Mouse (Mus musculus) MEL (cell line): Measurements from ENCODE around the gene Adgrv1. TPM values are rescaled to one million over a fixed set of nuclear protein-coding genes. Genes with fewer than 3 reads are reported as not detected.

Experiments
- DNase-seq: peaks from one replicate; pipeline ENCODE4 v3.0.0; 2011; ENCODE audit warnings: low read depth, low spot score
- H3K27ac ChIP-seq: 2 replicates; pipeline ENCODE4 v1.5.1; 2012; ENCODE audit warnings: low read depth, mild to moderate bottlenecking, control low read depth, low read length, moderate library complexity; ENCODE audit not compliant: control insufficient read depth
- H3K27me3 ChIP-seq, 2 experiments: fragments of 150-350 bp in 1 of 2; sonication (generic) in 1 of 2; 2 replicates each; pipeline ENCODE4 v1.6.1; 2012; ENCODE audit warnings: low read length in 2 of 2, mild to moderate bottlenecking in 2 of 2, improper control_type of control experiment in 1 of 2, moderate library complexity in 1 of 2; ENCODE audit not compliant: insufficient read depth in 2 of 2, control insufficient read depth in 1 of 2
- H3K36me3 ChIP-seq, 2 experiments: 2 replicates each; pipeline ENCODE4 v1.6.1; 2012 to 2014; ENCODE audit warnings: low read length in 2 of 2, improper control_type of control experiment in 1 of 2, inconsistent platforms in 1 of 2, mild to moderate bottlenecking in 1 of 2; ENCODE audit not compliant: insufficient read depth in 2 of 2, control insufficient read depth in 1 of 2
- H3K4me1 ChIP-seq, 2 experiments: fragments of 150-350 bp in 1 of 2; sonication (generic) in 1 of 2; 2 replicates each; pipeline ENCODE4 v1.6.1; 2012; ENCODE audit warnings: low read length in 2 of 2, improper control_type of control experiment in 1 of 2, mild to moderate bottlenecking in 1 of 2; ENCODE audit not compliant: insufficient read depth in 2 of 2, control insufficient read depth in 1 of 2
- H3K4me3 ChIP-seq, 2 experiments: fragments of 150-350 bp in 1 of 2; sonication (generic) in 1 of 2; 2 replicates each; pipeline ENCODE4 v1.5.1; 2012; ENCODE audit warnings: low read depth in 2 of 2, low read length in 2 of 2, mild to moderate bottlenecking in 2 of 2, moderate library complexity in 2 of 2, control low read depth in 1 of 2, improper control_type of control experiment in 1 of 2; ENCODE audit not compliant: control insufficient read depth in 1 of 2, insufficient read depth in 1 of 2
- H3K79me2 ChIP-seq: 2 replicates; pipeline ENCODE4 v1.6.1; 2012; ENCODE audit warnings: mild to moderate bottlenecking, low read length, moderate library complexity; ENCODE audit not compliant: control insufficient read depth, poor library complexity, insufficient read depth
- H3K9ac ChIP-seq: 2 replicates; pipeline ENCODE4 v1.6.1; 2012; ENCODE audit warnings: low read depth, mild to moderate bottlenecking, control low read depth, low read length, moderate library complexity; ENCODE audit not compliant: control insufficient read depth, poor library complexity, severe bottlenecking
- H3K9me3 ChIP-seq: fragments of 150-350 bp; sonication (generic); replicated peaks from 2 replicates; pipeline ENCODE4 v1.6.1; 2012; ENCODE audit warnings: mild to moderate bottlenecking, low read length, improper control_type of control experiment, moderate library complexity; ENCODE audit not compliant: insufficient read depth
- CHD1 ChIP-seq: IDR thresholded peaks from 2 replicates; pipeline ENCODE4 v1.6.1; 2012; ENCODE audit warnings: low read depth, mild to moderate bottlenecking, inconsistent platforms, low read length, improper control_type of control experiment
- EP300 ChIP-seq, 2 experiments: IDR thresholded peaks; 2 replicates each; pipeline ENCODE4 v1.6.1; 2011; ENCODE audit warnings: improper control_type of control experiment in 2 of 2, low read length in 2 of 2, low read depth in 1 of 2, mild to moderate bottlenecking in 1 of 2
- ETS1 ChIP-seq: IDR thresholded peaks from 2 replicates; pipeline ENCODE4 v1.6.1; 2012; ENCODE audit warnings: low read depth, mild to moderate bottlenecking, inconsistent platforms, low read length, improper control_type of control experiment, moderate library complexity
- MAX ChIP-seq: IDR thresholded peaks from 2 replicates; pipeline ENCODE4 v1.6.1; 2011; ENCODE audit warnings: low read length, improper control_type of control experiment
- MAZ ChIP-seq: IDR thresholded peaks from 2 replicates; pipeline ENCODE4 v1.6.1; 2012; ENCODE audit warnings: low read depth, mild to moderate bottlenecking, inconsistent platforms, low read length, improper control_type of control experiment
- MYB ChIP-seq: IDR thresholded peaks from 2 replicates; pipeline ENCODE4 v1.6.1; 2011; ENCODE audit warnings: mild to moderate bottlenecking, low read depth, low read length, improper control_type of control experiment
- NRF1 ChIP-seq: IDR thresholded peaks from 2 replicates; pipeline ENCODE4 v1.6.1; 2014; ENCODE audit warnings: low read depth, mild to moderate bottlenecking, inconsistent platforms, low read length, improper control_type of control experiment, moderate library complexity; ENCODE audit not compliant: poor library complexity, insufficient read depth, severe bottlenecking
- RCOR1 ChIP-seq: IDR thresholded peaks from 2 replicates; pipeline ENCODE4 v1.6.1; 2012; ENCODE audit warnings: low read depth, mild to moderate bottlenecking, inconsistent platforms, low read length, improper control_type of control experiment
- SMC3 ChIP-seq: IDR thresholded peaks from 2 replicates; pipeline ENCODE4 v1.6.1; 2011; ENCODE audit warnings: low read depth, low read length, improper control_type of control experiment
- TBP ChIP-seq: IDR thresholded peaks from 2 replicates; pipeline ENCODE4 v1.8.0; 2011; ENCODE audit warnings: low read depth, low read length, improper control_type of control experiment
- TCF12 ChIP-seq: IDR thresholded peaks from 2 replicates; pipeline ENCODE4 v1.6.1; 2014; ENCODE audit warnings: low read depth, mild to moderate bottlenecking, inconsistent platforms, low read length, improper control_type of control experiment, moderate library complexity
- USF1 ChIP-seq: IDR thresholded peaks from 2 replicates; pipeline ENCODE4 v1.6.1; 2014; ENCODE audit warnings: low read depth, mild to moderate bottlenecking, inconsistent platforms, low read length, improper control_type of control experiment, moderate library complexity
- USF2 ChIP-seq, 2 experiments: IDR thresholded peaks; 2 replicates each; pipeline ENCODE4 v1.6.1; 2011 to 2012; ENCODE audit warnings: improper control_type of control experiment in 2 of 2, low read length in 2 of 2, borderline replicate concordance in 1 of 2, inconsistent platforms in 1 of 2, low read depth in 1 of 2, mild to moderate bottlenecking in 1 of 2; ENCODE audit not compliant: insufficient read depth in 1 of 2
- ZNF384 ChIP-seq: IDR thresholded peaks from 2 replicates; pipeline ENCODE4 v1.6.1; 2012; ENCODE audit warnings: low read depth, mild to moderate bottlenecking, inconsistent platforms, low read length, improper control_type of control experiment
- polyA plus RNA-seq, 2 experiments: library from polyadenylated mRNA; stranded (reverse) in 1 of 2; unstranded in 1 of 2; fragments of >175 nt in 1 of 2; fragments of >200 nt in 1 of 2; gene quantifications; 2 replicates each; pipeline versions ENCODE4 v1.2.1 to v1.2.4; 2012; ENCODE audit warnings: low replicate concordance in 2 of 2, low read depth in 1 of 2; ENCODE audit not compliant: insufficient read length in 2 of 2, insufficient read depth in 1 of 2, missing spikeins in 1 of 2
- total RNA-seq: library from RNA; depleted of rRNA; stranded (reverse); fragments of 300-350 nt; gene quantifications from 2 replicates; pipeline ENCODE4 v1.2.3, GENCODE M21; 2012

The Adgrv1 gene
- total and polyA plus RNA-seq, 3 experiments, result 5.6 to 5.8 TPM; not detected in 1

- DNase-seq, result peak; percentile 69
- peaks cover 0 to 2% of the 10 kb centered on the region in 2 experiments; a peak in 1 of 4 replicates for H3K36me3 ChIP-seq
- no peaks in the 10 kb centered on the region for H3K9me3 ChIP-seq
- H3K27me3 ChIP-seq, result no peaks in the 10 kb centered on the region
- H3K79me2 ChIP-seq, result no peaks in the 10 kb centered on the region
- H3K4me1 ChIP-seq, result 0 out of 4 replicates have a peak, but pooled peaks cover 0 to 3% of the 10 kb centered on the region in 2 experiments
- peak overlapping the region; percentile 34; the same call in 1 of the 2 replicates for H3K27ac ChIP-seq
- no peak overlapping the region for H3K9ac ChIP-seq
- H3K4me3 ChIP-seq, result no peak overlapping the region
- TF ChIP-seq NRF1, result no peak
- TF ChIP-seq TCF12, result 0 out of 2 replicates have a peak, but pooled peaks have one; percentile 30
- TF ChIP-seq ZNF384, result no peak
- 0 out of 2 replicates have a peak, but pooled peaks have one; percentile 15 for TF ChIP-seq ETS1
- TF ChIP-seq MYB, result peak; percentile 58; the same call in 1 of the 2 replicates
- 0 out of 2 replicates have a peak, but pooled peaks have one; percentile 12 for TF ChIP-seq SMC3
- TF ChIP-seq EP300 (IDR thresholded peaks at IDR 0.05; ENCODE audit: low read depth in 1 of 2, low read length in 2 of 2), result peak; percentile 38 to 64
- TF ChIP-seq TBP, result 0 out of 2 replicates have a peak, but pooled peaks have one; percentile 10
These were observed 262.0 kb downstream of the Adgrv1 start for GRCm38 (mm10) chr13:81370801-81371456.

GRCm38 (mm10) chr13:81370196-81370595 is 262.8 kb downstream of the Adgrv1 start:
- peaks cover 0 to 2% of the 10 kb centered on the region in 2 experiments; a peak in 1 of 4 replicates for H3K36me3 ChIP-seq
- 0 out of 4 replicates have a peak, but pooled peaks cover 0 to 3% of the 10 kb centered on the region in 2 experiments for H3K4me1 ChIP-seq
- no peaks in the 10 kb centered on the region for H3K79me2 ChIP-seq
- peak; percentile 11 for DNase-seq
- H3K27ac ChIP-seq, result no peak overlapping the region
- no peak for TF ChIP-seq MYB
- TF ChIP-seq CHD1, result no peak
- TF ChIP-seq USF2 (IDR thresholded peaks at IDR 0.05; ENCODE audit: borderline replicate concordance in 1 of 2, insufficient read depth in 1 of 2, low read depth in 1 of 2, low read length in 2 of 2), result no peak
- TF ChIP-seq ETS1, result no peak
- TF ChIP-seq MAX, result no peak
- no peak for TF ChIP-seq USF1
- no peak for TF ChIP-seq MAZ
- no peak for TF ChIP-seq RCOR1
- TF ChIP-seq TBP, result no peak
- H3K9me3 ChIP-seq, result no peaks in the 10 kb centered on the region
- no peaks in the 10 kb centered on the region for H3K27me3 ChIP-seq
- H3K9ac ChIP-seq, result no peak overlapping the region
- H3K4me3 ChIP-seq, result no peak overlapping the region
